29 mouse cellular contexts compared by ENCODE assay signal in the genomic region with DNA sequence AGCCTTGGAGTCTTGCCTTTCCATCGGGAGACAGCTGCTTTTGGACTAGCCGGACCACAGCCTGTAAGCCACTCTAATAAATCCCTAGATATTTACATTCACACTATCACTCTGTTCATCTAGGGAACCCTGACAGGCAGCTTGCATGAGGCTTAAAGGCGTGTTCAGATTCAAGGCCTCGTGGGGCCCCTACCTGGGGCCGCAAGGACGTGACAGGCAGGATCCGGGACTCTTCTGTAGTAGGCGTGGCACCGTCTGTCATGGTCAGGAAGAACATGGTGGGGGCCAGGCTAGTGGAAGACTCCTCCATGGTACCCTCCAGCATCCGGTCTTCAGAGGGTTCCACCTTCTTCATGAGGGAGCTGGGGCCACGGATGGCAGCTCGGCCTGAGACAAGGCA. TPM values are rescaled to one million over a fixed set of nuclear protein-coding genes. Genes with fewer than 3 reads are reported as not detected.
"Had no signal": no experiment of that assay in that cellular context is flagged by ENCODE, and none has a peak within 500 bp of the region (broad histone marks: within the 10 kb centered on the region; RNA-seq: fewer than 3 reads in every experiment).

No protein-coding gene starts in this region.

- DNase-seq: forebrain, postnatal 0 days; gastrocnemius, postnatal 14 days; gastrocnemius, postnatal 36 days; heart, adult 11 months; heart, adult 2 months; heart, postnatal 10 days; heart, postnatal 4 days; kidney, adult 11 months; kidney, adult 2 months; kidney, adult 9 months; kidney, postnatal 14 days; kidney, postnatal 36 days; layer of hippocampus, adult 9-11 months; layer of hippocampus, postnatal 36 days; left cerebral cortex, postnatal 4 days had no signal

- H3K27ac ChIP-seq: heart, adult 2 months; hindbrain, embryonic 10.5 days; hindbrain, embryonic 12.5 days; hindbrain, embryonic 14.5 days; kidney, embryonic 15.5 days; kidney, postnatal 0 days; limb, embryonic 13.5 days; limb, embryonic 15.5 days had no signal

- ATAC-seq: forebrain, postnatal 0 days; hindbrain, embryonic 16.5 days; inflammation-experienced regulatory T-cells, adult 6 months had no signal

- H3K9ac ChIP-seq: forebrain, postnatal 0 days; heart, embryonic 12.5 days; hindbrain, embryonic 12.5 days; hindbrain, embryonic 14.5 days; kidney, embryonic 15.5 days; limb, embryonic 13.5 days; limb, embryonic 15.5 days had no signal

- H3K9me3 ChIP-seq: kidney, embryonic 15.5 days; limb, embryonic 15.5 days had no signal

- H3K4me3 ChIP-seq: heart, adult 2 months; heart, embryonic 12.5 days; hindbrain, embryonic 10.5 days; hindbrain, embryonic 12.5 days; kidney, embryonic 15.5 days; limb, embryonic 13.5 days; limb, embryonic 15.5 days had no signal

- H3K4me2 ChIP-seq: heart, embryonic 12.5 days; hindbrain, embryonic 12.5 days; hindbrain, embryonic 14.5 days; kidney, embryonic 15.5 days; limb, embryonic 13.5 days; limb, embryonic 15.5 days had no signal

- H3K36me3 ChIP-seq: heart, embryonic 12.5 days; kidney, embryonic 15.5 days; limb, embryonic 13.5 days; limb, embryonic 15.5 days had no signal

RNA-seq across cellular contexts. Expression of a gene that starts 18.0 kb away (rescaled TPM):
- total RNA-seq: gastrocnemius, adult 8-10 months; heart, postnatal 10 days; heart, postnatal 4 days; liver, adult 2 months had no signal
- polyA plus RNA-seq: heart, embryonic 14.5 days; heart, embryonic 16.5 days; inflammation-experienced regulatory T-cells, adult 6 months; liver, adult 2 months had no signal
